ENCODE assay signal across 7 mouse cellular contexts in genomic region chr3:104817991-104818748, GRCm38 (mm10). TPM values are rescaled to one million over a fixed set of nuclear protein-coding genes. Genes with fewer than 3 reads are reported as not detected.
DNase-seq lines count a peak whose midpoint lies in the region; TF ChIP-seq lines count a peak whose summit lies in the region.

Gene Mov10, minus strand, starts transcription at chr3:104818563.

- DNase-seq in adrenal gland, adult (ENCODE audit: inconsistent age in 2 of 2, low spot score in 1 of 2) = peak; percentile 74 to 91
- peak; percentile 74 for DNase-seq in gastrocnemius, postnatal 10 days
- DNase-seq in hindlimb bud, embryonic 11.5 days (ENCODE audit: extremely low spot score, low read depth, low spot score) = peak; percentile 24
- DNase-seq in left cerebral cortex, postnatal 4 days = peak; percentile 58
- DNase-seq in midbrain, embryonic 10.5 days (ENCODE audit: low spot score) = peak; percentile 73
- peak; percentile 33 for DNase-seq in skeletal muscle tissue, adult 2 months (ENCODE audit: low read depth, low spot score)

- peak within 1 kb of the TSS; percentile 63 for H3K27ac ChIP-seq in cortical plate, adult 2 months (ENCODE audit: insufficient read depth, low read length)
- H3K27ac ChIP-seq in midbrain, embryonic 10.5 days (replicated peaks) = peak within 1 kb of the TSS; percentile 86

- intact Hi-C loops in left cerebral cortex, postnatal 4 days (cut with DNase I) = loop anchor here (2.0 kb wide), 1 partner anchor 33 kb away; no protein-coding TSS in a partner anchor

- TF ChIP-seq CTCF in cortical plate, adult 2 months (IDR thresholded peaks at IDR 0.05; ENCODE audit: extremely low read depth, insufficient read depth, low read length) = no peak

- WGBS in midbrain, embryonic 10.5 days = under 1% methylated on average over 40 of the region's 40 CpGs

- peak within 1 kb of the TSS; percentile 90 for H3K4me3 ChIP-seq in cortical plate, adult 2 months (ENCODE audit: insufficient read depth, low read length)
- H3K4me3 ChIP-seq in midbrain, embryonic 10.5 days = peak within 1 kb of the TSS; percentile 67

- TF ChIP-seq POLR2A in cortical plate, adult 2 months (IDR thresholded peaks at IDR 0.05; ENCODE audit: extremely low read depth, insufficient read depth, low read length) = no peak

- peaks cover 21% of the 10 kb centered on the region for H3K36me3 ChIP-seq in midbrain, embryonic 10.5 days

- peaks cover 7% of the 10 kb centered on the region; the same call in 1 of the 2 replicates for H3K4me1 ChIP-seq in cortical plate, adult 2 months (ENCODE audit: control insufficient read depth, insufficient read depth, low read length)
- peaks cover 20% of the 10 kb centered on the region for H3K4me1 ChIP-seq in midbrain, embryonic 10.5 days

- peaks cover 6% of the 10 kb centered on the region; the same call in 1 of the 2 replicates for H3K27me3 ChIP-seq in midbrain, embryonic 10.5 days (ENCODE audit: low read depth, poor library complexity, severe bottlenecking)

- H3K9me3 ChIP-seq in midbrain, embryonic 10.5 days (replicated peaks) = no peaks in the 10 kb centered on the region

RNA-seq across cellular contexts. Expression of gene Mov10, which starts in this region (rescaled TPM):
- polyA plus RNA-seq in cortical plate, adult 2 months (2012; rRNA removed) = 11.8 and 13.4 TPM in 2 replicates
- total RNA-seq in gastrocnemius, postnatal 10 days (2021) = 1 to 10 TPM; 5.5 to 8.7 TPM
- 10 to 100 TPM in 1 of 2 experiments, 1 to 10 TPM in 1; 9.2 to 11.0 TPM for total RNA-seq in left cerebral cortex, postnatal 4 days (2021)
- 12.7 and 13.5 TPM in 2 replicates for polyA plus RNA-seq in midbrain, embryonic 10.5 days (2016; fragmentation: Nextera tagmentation; extraction: Ambion mirVana)

Comparison
In these comparisons a context has a peak if more than half of its experiments do, and no peak if none do; other contexts are left out.
1. Peak in every context shown above with its lines: DNase-seq, H3K4me3 ChIP-seq and H3K27ac ChIP-seq.
2. DNase-seq: peak in every context shown above with its lines; median percentile 82 in adrenal gland, adult; 74 in gastrocnemius, postnatal 10 days; 73 in midbrain, embryonic 10.5 days; 58 in left cerebral cortex, postnatal 4 days; 33 in skeletal muscle tissue, adult 2 months; 24 in hindlimb bud, embryonic 11.5 days.